28 mouse cellular contexts compared by ENCODE assay signal in the genomic region with DNA sequence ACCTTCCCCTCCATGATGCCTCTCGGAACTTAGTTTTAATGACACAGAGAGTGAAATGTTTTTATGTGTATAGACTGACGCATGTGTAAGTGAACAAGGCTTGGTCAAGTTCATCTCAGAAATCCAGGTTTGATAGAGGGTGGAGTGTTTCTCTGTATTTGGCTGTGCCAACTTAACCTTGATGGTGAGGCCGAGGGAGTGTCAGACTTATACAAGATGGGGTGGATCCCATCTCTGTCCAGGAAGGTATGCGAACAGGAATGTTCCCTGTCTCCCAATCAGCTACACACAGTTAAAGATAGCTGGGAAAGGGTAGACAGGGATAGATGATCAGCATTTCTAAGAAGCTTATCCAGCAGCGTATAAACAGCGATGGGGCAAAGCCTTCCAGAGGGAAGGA.
A peak's percentile ranks its signal among the peaks of the same experiment; 100 is the strongest.
DNase-seq lines count a peak whose midpoint lies in the region; ATAC-seq lines count a peak whose summit lies in the region.
"Had no signal": no experiment of that assay in that cellular context is flagged by ENCODE, and none has a peak within 500 bp of the region (broad histone marks: within the 10 kb centered on the region; RNA-seq: fewer than 3 reads in every experiment).

No protein-coding gene starts in this region.

- H3K27ac ChIP-seq in lung, embryonic 16.5 days (ENCODE audit: low read length), result no peak overlapping the region
- H3K27ac ChIP-seq: embryonic facial prominence, embryonic 13.5 days; embryonic facial prominence, embryonic 15.5 days; forebrain, embryonic 10.5 days; forebrain, embryonic 12.5 days had no signal

- H3K4me3 ChIP-seq in lung, embryonic 16.5 days (ENCODE audit: low read length), result no peak overlapping the region
- H3K4me3 ChIP-seq: embryonic facial prominence, embryonic 13.5 days; embryonic facial prominence, embryonic 15.5 days; erythroblast, embryonic 14.5 days; forebrain, embryonic 10.5 days; forebrain, embryonic 12.5 days had no signal

- DNase-seq in frontal cortex, postnatal 10 days (ENCODE audit: low spot score in 2 of 2), result no peak
- no peak for DNase-seq in lung, postnatal 4 days
- peak; percentile 9 for DNase-seq in brain, adult 2 months (ENCODE audit: low read depth, low spot score)
- peak; percentile 6 for DNase-seq in yolk sac, embryonic 10.5 days (ENCODE audit: low spot score)
- DNase-seq in adrenal gland, adult 8-10 months, result no peak
- DNase-seq: adrenal gland, postnatal 10 days; adrenal gland, postnatal 25 days; B cell, adult 2 months; cerebellum, adult 11-12 months; cerebellum, adult 8-10 months; cerebellum, adult 9-11 months; cerebellum, postnatal 14 days; cerebellum, postnatal 36 days; embryo, embryonic 11 days had no signal

- H3K27me3 ChIP-seq in lung, embryonic 16.5 days (ENCODE audit: control insufficient read depth, insufficient read depth, low read depth, low read length), result no peaks in the 10 kb centered on the region
- H3K27me3 ChIP-seq: CH12.LX; embryonic facial prominence, embryonic 13.5 days; embryonic facial prominence, embryonic 15.5 days; forebrain, embryonic 12.5 days; Patski had no signal

- H3K4me2 ChIP-seq in lung, embryonic 16.5 days (ENCODE audit: low read depth, low read length), result no peak overlapping the region
- H3K4me2 ChIP-seq: embryonic facial prominence, embryonic 13.5 days; embryonic facial prominence, embryonic 15.5 days; forebrain, embryonic 12.5 days had no signal

- no peaks in the 10 kb centered on the region for H3K4me1 ChIP-seq in lung, embryonic 16.5 days (replicated peaks; ENCODE audit: control insufficient read depth, insufficient read depth, low read length)
- H3K4me1 ChIP-seq: forebrain, embryonic 10.5 days; forebrain, embryonic 12.5 days had no signal

- no peaks in the 10 kb centered on the region for H3K9me3 ChIP-seq in lung, embryonic 16.5 days (ENCODE audit: control insufficient read depth, low read length)
- H3K9me3 ChIP-seq: embryonic facial prominence, embryonic 13.5 days; embryonic facial prominence, embryonic 15.5 days; forebrain, embryonic 10.5 days; forebrain, embryonic 12.5 days had no signal

- 82% methylated on average over 6 of the region's 6 CpGs for WGBS in lung, embryonic 16.5 days

- ATAC-seq in frontal cortex, adult (ENCODE audit: low TSS enrichment), result peak; percentile 72
- 0 out of 2 replicates have a peak, but pooled peaks have one; percentile 20 for ATAC-seq in lung, embryonic 16.5 days (ENCODE audit: low read depth)
- ATAC-seq: activated CD4-positive, CD25-positive, alpha-beta regulatory T cell, adult 4 months; CD4-positive, CD25-positive, alpha-beta regulatory T cell, adult 4 months; forebrain, embryonic 14.5 days; forebrain, embryonic 16.5 days; Patski had no signal

- H3K36me3 ChIP-seq in lung, embryonic 16.5 days (ENCODE audit: control insufficient read depth, insufficient read depth, low read length), result no peaks in the 10 kb centered on the region
- H3K36me3 ChIP-seq: embryonic facial prominence, embryonic 13.5 days; embryonic facial prominence, embryonic 15.5 days; forebrain, embryonic 10.5 days; forebrain, embryonic 12.5 days; G1E had no signal

- H3K9ac ChIP-seq in lung, embryonic 16.5 days (ENCODE audit: low read length), result no peak overlapping the region
- H3K9ac ChIP-seq: embryonic facial prominence, embryonic 13.5 days; embryonic facial prominence, embryonic 15.5 days; forebrain, embryonic 12.5 days had no signal

Comparison
In these comparisons a context has a peak if more than half of its experiments do, and no peak if none do; other contexts are left out.
1. DNase-seq: peak in brain, adult 2 months (single experiment) and yolk sac, embryonic 10.5 days (single experiment); none in frontal cortex, postnatal 10 days (0 of 2), lung, postnatal 4 days (0 of 2) and adrenal gland, adult 8-10 months (single experiment).